Mouse (Mus musculus) hindbrain, embryonic 11.5 days (tissue): ENCODE data around the gene Snrpf. TPM values are rescaled to one million over a fixed set of nuclear protein-coding genes. Genes with fewer than 3 reads are reported as not detected.

Experiments used
- ATAC-seq: fragments of 200-750 bp; cut with Nextera tagmentation; 2 replicates; pipeline ENCODE4 v1.8.0; 2017; ENCODE audit warnings: mild to moderate bottlenecking, moderate TSS enrichment, moderate library complexity; ENCODE audit not compliant: low FRiP score
- DNase-seq: peaks from one replicate; pipeline ENCODE4 v3.0.0-alpha.2; 2015; ENCODE audit warnings: low spot score
- H3K27ac ChIP-seq: fragments of 300-500 bp; sonication (generic); 2 replicates; pipeline ENCODE4 v1.5.1; 2014; ENCODE audit warnings: mild to moderate bottlenecking, low read depth, low read length
- H3K27me3 ChIP-seq: fragments of 300-500 bp; sonication (generic); 2 replicates; pipeline ENCODE4 v1.6.1; 2014; ENCODE audit warnings: mild to moderate bottlenecking, low read length, moderate library complexity, mixed read lengths; ENCODE audit not compliant: control insufficient read depth, insufficient read depth
- H3K36me3 ChIP-seq: fragments of 300-500 bp; sonication (generic); 2 replicates; pipeline ENCODE4 v1.6.1; 2014; ENCODE audit warnings: mild to moderate bottlenecking, low read length, moderate library complexity, mixed read lengths; ENCODE audit not compliant: control insufficient read depth, insufficient read depth
- H3K4me1 ChIP-seq: fragments of 300-500 bp; sonication (generic); replicated peaks from 2 replicates; pipeline ENCODE4 v1.6.1; 2014; ENCODE audit warnings: low read length, mixed read lengths; ENCODE audit not compliant: control insufficient read depth, insufficient read depth
- H3K4me2 ChIP-seq: fragments of 300-500 bp; sonication (generic); replicated peaks from 2 replicates; pipeline ENCODE4 v1.6.1; 2014; ENCODE audit warnings: mild to moderate bottlenecking, low read depth, low read length
- H3K4me3 ChIP-seq: fragments of 300-500 bp; sonication (generic); 2 replicates; pipeline ENCODE4 v1.5.1; 2014; ENCODE audit warnings: low read depth, low read length
- H3K9ac ChIP-seq: fragments of 300-500 bp; sonication (generic); 2 replicates; pipeline ENCODE4 v1.6.1; 2014; ENCODE audit warnings: low read depth, low read length
- H3K9me3 ChIP-seq: fragments of 300-500 bp; sonication (generic); 2 replicates; pipeline ENCODE4 v1.6.1; 2016; ENCODE audit warnings: low read length; ENCODE audit not compliant: control insufficient read depth
- WGBS: fragments of 180-500 bp; shearing (Covaris S2); extraction: QIAGEN DNeasy Blood & Tissue Kit; methylation state at CpG from one replicate; pipeline ENCODE4 v1.1.7; 2014; 5-methylcytosine and 5-hydroxymethylcytosine counted together
- polyA plus RNA-seq: library from polyadenylated mRNA; unstranded; fragments of >200 nt; fragmentation: Nextera tagmentation; extraction: Ambion mirVana; gene quantifications from 2 replicates; pipeline ENCODE4 v1.2.1, GENCODE M21; 2014

Gene Snrpf
- polyA plus RNA-seq: 135 TPM in 2 replicates

- peak within 1 kb of the TSS; percentile 86 for H3K4me3 ChIP-seq
- ATAC-seq: peak; percentile 84
- H3K27ac ChIP-seq: peak within 1 kb of the TSS; percentile 82
- H3K4me1 ChIP-seq: no peaks in the 10 kb centered on the region
- peak within 1 kb of the TSS; percentile 70 for H3K4me2 ChIP-seq
- H3K27me3 ChIP-seq: no peaks in the 10 kb centered on the region
- peak within 1 kb of the TSS; percentile 87 for H3K9ac ChIP-seq
- 0% methylated on average over 52 of the region's 63 CpGs for WGBS
- 0 out of 2 replicates have a peak, but pooled peaks cover 2% of the 10 kb centered on the region for H3K36me3 ChIP-seq
- no peaks in the 10 kb centered on the region for H3K9me3 ChIP-seq
- peak; percentile 98 for DNase-seq
Measured at GRCm38 (mm10) chr10:93589281-93589848, at the start of gene Snrpf. Snrpf (minus strand) TSS chr10:93589706.

- no peaks in the 10 kb centered on the region for H3K36me3 ChIP-seq
- no peaks in the 10 kb centered on the region for H3K27me3 ChIP-seq
- peak; percentile 64 for ATAC-seq
- peak; percentile 59 for DNase-seq
- WGBS: 26% methylated on average over 9 of the region's 9 CpGs
- H3K4me3 ChIP-seq: no peak overlapping the region
- H3K27ac ChIP-seq: no peak overlapping the region
- H3K9me3 ChIP-seq: no peaks in the 10 kb centered on the region
- H3K4me1 ChIP-seq: no peaks in the 10 kb centered on the region
- H3K9ac ChIP-seq: no peak overlapping the region
- H3K4me2 ChIP-seq: no peak overlapping the region
Measured at GRCm38 (mm10) chr10:93635941-93636340, 46.4 kb upstream of the Snrpf start.

GRCm38 (mm10) chr10:93633971-93634370 is 44.5 kb upstream of the Snrpf start:
- no peak for DNase-seq
- Histone ChIP-seq H3K36me3 (no peaks in the 10 kb centered on the region), H3K4me3 (no peak overlapping the region), H3K9me3 (no peaks in the 10 kb centered on the region), H3K9ac (no peak overlapping the region), H3K4me2 (no peak overlapping the region), H3K4me1 (no peaks in the 10 kb centered on the region), H3K27ac (no peak overlapping the region), H3K27me3 (no peaks in the 10 kb centered on the region)
- no peak for ATAC-seq
- WGBS: 91% methylated on average over 2 of the region's 2 CpGs

GRCm38 (mm10) chr10:93633563-93633962 is 44.1 kb upstream of the Snrpf start:
- H3K9me3 ChIP-seq: no peaks in the 10 kb centered on the region
- H3K9ac ChIP-seq: no peak overlapping the region
- no peaks in the 10 kb centered on the region for H3K36me3 ChIP-seq
- 88% methylated on average over 5 of the region's 5 CpGs for WGBS
- no peak overlapping the region for H3K4me3 ChIP-seq
- H3K27ac ChIP-seq: no peak overlapping the region
- no peaks in the 10 kb centered on the region for H3K4me1 ChIP-seq
- no peaks in the 10 kb centered on the region for H3K27me3 ChIP-seq
- DNase-seq: no peak
- H3K4me2 ChIP-seq: no peak overlapping the region
- no peak for ATAC-seq

GRCm38 (mm10) chr10:93632086-93632485 is 42.6 kb upstream of the Snrpf start:
- DNase-seq (no peak), ATAC-seq (no peak)
- no peaks in the 10 kb centered on the region for H3K36me3 ChIP-seq
- no peaks in the 10 kb centered on the region for H3K9me3 ChIP-seq
- 79% methylated on average over 4 of the region's 4 CpGs for WGBS
- H3K4me2 ChIP-seq: no peak overlapping the region
- no peak overlapping the region for H3K27ac ChIP-seq
- no peaks in the 10 kb centered on the region for H3K27me3 ChIP-seq
- H3K4me3 ChIP-seq: no peak overlapping the region
- no peaks in the 10 kb centered on the region for H3K4me1 ChIP-seq
- no peak overlapping the region for H3K9ac ChIP-seq

GRCm38 (mm10) chr10:93630310-93630709 is 40.8 kb upstream of the Snrpf start:
- H3K9ac ChIP-seq: no peak overlapping the region
- no peaks in the 10 kb centered on the region for H3K27me3 ChIP-seq
- no peaks in the 10 kb centered on the region for H3K36me3 ChIP-seq
- no peak overlapping the region for H3K4me3 ChIP-seq
- no peaks in the 10 kb centered on the region for H3K4me1 ChIP-seq
- H3K9me3 ChIP-seq: no peaks in the 10 kb centered on the region
- no peak for ATAC-seq
- no peak overlapping the region for H3K27ac ChIP-seq
- no peak for DNase-seq
- H3K4me2 ChIP-seq: no peak overlapping the region
- WGBS: 95% methylated on average over 5 of the region's 5 CpGs

- DNase-seq (no peak), ATAC-seq (no peak)
- H3K4me3 ChIP-seq: no peak overlapping the region
- H3K4me1 ChIP-seq: no peaks in the 10 kb centered on the region
- no peak overlapping the region for H3K4me2 ChIP-seq
- no peaks in the 10 kb centered on the region for H3K9me3 ChIP-seq
- H3K9ac ChIP-seq: no peak overlapping the region
- no peak overlapping the region for H3K27ac ChIP-seq
- H3K27me3 ChIP-seq: no peaks in the 10 kb centered on the region
- H3K36me3 ChIP-seq: no peaks in the 10 kb centered on the region
- 89% methylated on average over 10 of the region's 10 CpGs for WGBS
Measured at GRCm38 (mm10) chr10:93624151-93624550, 34.6 kb upstream of the Snrpf start.

GRCm38 (mm10) chr10:93623725-93624124 is 34.2 kb upstream of the Snrpf start:
- H3K4me3 ChIP-seq: no peak overlapping the region
- H3K9ac ChIP-seq: no peak overlapping the region
- no peak overlapping the region for H3K4me2 ChIP-seq
- H3K4me1 ChIP-seq: no peaks in the 10 kb centered on the region
- no peaks in the 10 kb centered on the region for H3K9me3 ChIP-seq
- H3K27ac ChIP-seq: no peak overlapping the region
- no peaks in the 10 kb centered on the region for H3K27me3 ChIP-seq
- H3K36me3 ChIP-seq: no peaks in the 10 kb centered on the region
- ATAC-seq (no peak), DNase-seq (no peak)
- 51% methylated on average over 9 of the region's 9 CpGs for WGBS

- no peak overlapping the region for H3K9ac ChIP-seq
- DNase-seq (no peak), ATAC-seq (no peak)
- H3K27ac ChIP-seq: no peak overlapping the region
- H3K27me3 ChIP-seq: no peaks in the 10 kb centered on the region
- H3K9me3 ChIP-seq: no peaks in the 10 kb centered on the region
- no peak overlapping the region for H3K4me2 ChIP-seq
- H3K36me3 ChIP-seq: no peaks in the 10 kb centered on the region
- no peaks in the 10 kb centered on the region for H3K4me1 ChIP-seq
- 62% methylated on average over 7 of the region's 7 CpGs for WGBS
- H3K4me3 ChIP-seq: no peak overlapping the region
Measured at GRCm38 (mm10) chr10:93620438-93621179, 31.1 kb upstream of the Snrpf start.
